Mouse (Mus musculus) heart, adult 8-10 months (tissue): ENCODE measurements around the gene Fcho1. TPM values are rescaled to one million over a fixed set of nuclear protein-coding genes. Genes with fewer than 3 reads are reported as not detected.
A peak's percentile ranks its signal among the peaks of the same experiment; 100 is the strongest.
"Not testable (repeated sequence)": the region's sequence is repeated elsewhere in the genome, so short reads cannot be mapped to it uniquely, and the experiment has no call there.

ENCODE experiments used
- DNase-seq: peaks from one replicate; pipeline ENCODE4 v3.0.0; 2022; ENCODE audit warnings: low spot score
- total RNA-seq, 4 experiments: library from RNA; stranded (reverse); gene quantifications; 2 replicates each; pipeline ENCODE4 v1.2.4; 2022

The Fcho1 gene
- total RNA-seq, 4 experiments from 2014 or later = 0.14 to 1.5 (median 0.68) TPM

- DNase-seq = no peak
Observed at GRCm38 (mm10) chr8:71718252-71718651, 7.3 kb downstream of the Fcho1 start.

GRCm38 (mm10) chr8:71717096-71717495, 8.4 kb downstream of the Fcho1 start:
- no peak for DNase-seq

- no peak for DNase-seq
Observed at GRCm38 (mm10) chr8:71716561-71717053, 8.9 kb downstream of the Fcho1 start.

- DNase-seq = no peak
Observed at GRCm38 (mm10) chr8:71715531-71715930, 10.0 kb downstream of the Fcho1 start.

GRCm38 (mm10) chr8:71711574-71711973, 13.9 kb downstream of the Fcho1 start:
- no peak for DNase-seq

GRCm38 (mm10) chr8:71709800-71710446, 15.6 kb downstream of the Fcho1 start:
- peak; percentile 73 for DNase-seq

- DNase-seq = no peak
Observed at GRCm38 (mm10) chr8:71709134-71709799, 16.2 kb downstream of the Fcho1 start.

- no peak for DNase-seq
Observed at GRCm38 (mm10) chr8:71707874-71708273, 17.6 kb downstream of the Fcho1 start.

GRCm38 (mm10) chr8:71703400-71703799, 22.1 kb downstream of the Fcho1 start:
- not testable (repeated sequence) for DNase-seq

- no peak for DNase-seq
Observed at GRCm38 (mm10) chr8:71702923-71703322, 22.6 kb downstream of the Fcho1 start.

- DNase-seq = no peak
Observed at GRCm38 (mm10) chr8:71702087-71702432, 23.5 kb downstream of the Fcho1 start.

GRCm38 (mm10) chr8:71701414-71702086, 24.0 kb downstream of the Fcho1 start, which contains the start of gene B3gnt3:
TSS of gene B3gnt3 (minus strand) at chr8:71701789.
- no peak for DNase-seq

- DNase-seq = no peak
Observed at GRCm38 (mm10) chr8:71700493-71701269, 24.8 kb downstream of the Fcho1 start.

- not testable (repeated sequence) for DNase-seq
Observed at GRCm38 (mm10) chr8:71695456-71695855, 30.1 kb downstream of the Fcho1 start.

- no peak for DNase-seq
Observed at GRCm38 (mm10) chr8:71693166-71694041, 32.1 kb downstream of the Fcho1 start.

GRCm38 (mm10) chr8:71692509-71692908, 33.0 kb downstream of the Fcho1 start:
- no peak for DNase-seq

- no peak for DNase-seq
Observed at GRCm38 (mm10) chr8:71689028-71689427, 36.5 kb downstream of the Fcho1 start, which contains the start of gene Insl3. TSS of gene Insl3 (plus strand) at chr8:71689214.

- DNase-seq = no peak
Observed at GRCm38 (mm10) chr8:71687616-71688015, 37.9 kb downstream of the Fcho1 start.

GRCm38 (mm10) chr8:71686143-71686734, 39.3 kb downstream of the Fcho1 start:
- no peak for DNase-seq

GRCm38 (mm10) chr8:71685573-71685972, 39.9 kb downstream of the Fcho1 start:
- DNase-seq = no peak
